Mouse (Mus musculus) kidney, adult 2 months (tissue): Measurements from ENCODE around the gene Pla2g2e.

Experiments
- CTCF ChIP-seq: fragments of 200-500 bp; conservative IDR thresholded peaks from 2 replicates; pipeline ENCODE4 v1.5.1; 2011; ENCODE audit warnings: low read depth, mild to moderate bottlenecking, control low read depth, low read length, moderate library complexity, mixed read lengths; ENCODE audit not compliant: insufficient read depth, insufficient read length
- POLR2A ChIP-seq: fragments of 200-500 bp; IDR thresholded peaks from one replicate; pipeline ENCODE4 v1.6.1; 2011; ENCODE audit warnings: low read depth, low read length, control low read depth

DNA sequence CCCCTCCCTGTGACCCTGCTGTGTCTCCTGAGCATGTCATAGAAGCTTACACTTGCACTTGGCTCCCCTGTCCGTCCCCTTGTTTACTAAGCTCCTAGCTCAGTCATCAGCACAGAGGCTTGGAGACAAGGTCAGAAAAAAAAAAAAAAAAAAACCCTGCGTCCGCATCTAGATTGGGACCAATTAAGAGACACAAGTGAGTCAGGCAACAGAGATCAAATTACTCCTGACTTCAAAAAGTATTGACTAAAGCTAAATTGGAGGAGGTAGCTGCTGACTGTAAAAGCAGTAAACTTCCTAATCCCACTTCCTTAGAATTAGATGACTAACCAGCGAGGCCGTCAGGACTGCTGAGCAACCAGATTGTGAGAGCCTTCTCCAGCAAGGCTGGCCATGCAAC, 12.7 kb upstream of the Pla2g2e start:
- TF ChIP-seq CTCF (no peak), POLR2A (no peak)
